Mouse (Mus musculus): ENCODE data around the gene Shox2. TPM values are rescaled to one million over a fixed set of nuclear protein-coding genes. Genes with fewer than 3 reads are reported as not detected.

Gene Shox2
- polyA plus RNA-seq, 1 experiment from 2014 or later, result 1.0 TPM

DNA sequence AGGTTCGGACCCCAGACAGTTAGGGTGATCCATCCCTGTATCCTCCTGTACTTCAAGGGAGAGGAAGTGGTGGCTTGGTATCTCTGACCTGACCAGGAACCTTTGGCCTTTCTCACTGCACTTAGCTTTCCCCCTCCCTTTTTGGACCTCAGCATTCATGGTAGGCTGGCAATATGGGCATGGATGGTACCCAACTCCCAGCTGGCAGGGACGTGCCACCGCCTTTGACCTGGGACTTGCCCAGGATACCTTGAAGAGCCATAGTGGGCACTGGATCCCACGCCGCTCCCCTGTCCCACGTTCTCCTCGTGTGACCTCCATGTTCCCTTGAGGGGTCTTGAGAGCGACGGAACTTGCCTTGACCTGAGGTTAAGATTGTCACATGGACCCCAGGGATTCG, 11.3 kb downstream of the Shox2 start:
- ATAC-seq, result no peak
- 2% methylated on average over 10 of the region's 10 CpGs for WGBS
- no peaks in the 10 kb centered on the region for H3K9me3 ChIP-seq (ENCODE audit: control insufficient read depth, low read length)
- H3K4me1 ChIP-seq (replicated peaks; ENCODE audit: control insufficient read depth, insufficient read depth, low read length), result peaks cover 11% of the 10 kb centered on the region
- H3K36me3 ChIP-seq (ENCODE audit: control insufficient read depth, insufficient read depth), result no peaks in the 10 kb centered on the region
- no peak overlapping the region for H3K27ac ChIP-seq (ENCODE audit: low read length)
- peaks cover 59% of the 10 kb centered on the region for H3K27me3 ChIP-seq (replicated peaks; ENCODE audit: control insufficient read depth, insufficient read depth, low read length)
- no peak overlapping the region for H3K4me3 ChIP-seq (replicated peaks; ENCODE audit: low read length)
- H3K9ac ChIP-seq (replicated peaks; ENCODE audit: low read depth, low read length), result no peak overlapping the region
- no peak overlapping the region for H3K4me2 ChIP-seq (ENCODE audit: low read length)

GRCm38 (mm10) chr3:66967508-66967907, 14.1 kb downstream of the Shox2 start:
- no peak for ATAC-seq
- Histone ChIP-seq H3K9me3 (ENCODE audit: control insufficient read depth, low read length) (no peaks in the 10 kb centered on the region), H3K27me3 (replicated peaks; ENCODE audit: control insufficient read depth, insufficient read depth, low read length) (peaks cover 44% of the 10 kb centered on the region), H3K4me2 (ENCODE audit: low read length) (no peak overlapping the region), H3K4me3 (replicated peaks; ENCODE audit: low read length) (no peak overlapping the region), H3K36me3 (ENCODE audit: control insufficient read depth, insufficient read depth) (no peaks in the 10 kb centered on the region), H3K27ac (ENCODE audit: low read length) (no peak overlapping the region), H3K4me1 (replicated peaks; ENCODE audit: control insufficient read depth, insufficient read depth, low read length) (peaks cover 3% of the 10 kb centered on the region; the same call in 1 of the 2 replicates), H3K9ac (replicated peaks; ENCODE audit: low read depth, low read length) (no peak overlapping the region)
- 62% methylated on average over 4 of the region's 4 CpGs for WGBS

GRCm38 (mm10) chr3:66964884-66965283, 16.7 kb downstream of the Shox2 start:
- Histone ChIP-seq H3K36me3 (ENCODE audit: control insufficient read depth, insufficient read depth) (no peaks in the 10 kb centered on the region), H3K4me1 (replicated peaks; ENCODE audit: control insufficient read depth, insufficient read depth, low read length) (no peaks in the 10 kb centered on the region), H3K9me3 (ENCODE audit: control insufficient read depth, low read length) (no peaks in the 10 kb centered on the region), H3K9ac (replicated peaks; ENCODE audit: low read depth, low read length) (no peak overlapping the region), H3K4me3 (replicated peaks; ENCODE audit: low read length) (no peak overlapping the region), H3K27ac (ENCODE audit: low read length) (no peak overlapping the region), H3K27me3 (replicated peaks; ENCODE audit: control insufficient read depth, insufficient read depth, low read length) (peaks cover 30% of the 10 kb centered on the region), H3K4me2 (ENCODE audit: low read length) (no peak overlapping the region)
- no peak for ATAC-seq
- 29% methylated on average over 3 of the region's 3 CpGs for WGBS

- Histone ChIP-seq H3K9ac (replicated peaks; ENCODE audit: low read depth, low read length) (no peak overlapping the region), H3K27me3 (replicated peaks; ENCODE audit: control insufficient read depth, insufficient read depth, low read length) (peaks cover 9% of the 10 kb centered on the region; the same call in 1 of the 2 replicates), H3K4me3 (replicated peaks; ENCODE audit: low read length) (no peak overlapping the region), H3K9me3 (ENCODE audit: control insufficient read depth, low read length) (no peaks in the 10 kb centered on the region), H3K36me3 (ENCODE audit: control insufficient read depth, insufficient read depth) (no peaks in the 10 kb centered on the region), H3K4me2 (ENCODE audit: low read length) (no peak overlapping the region), H3K4me1 (replicated peaks; ENCODE audit: control insufficient read depth, insufficient read depth, low read length) (no peaks in the 10 kb centered on the region), H3K27ac (ENCODE audit: low read length) (no peak overlapping the region)
- ATAC-seq, result no peak
- 73% methylated on average over 5 of the region's 5 CpGs for WGBS
These were observed 21.6 kb downstream of the Shox2 start for GRCm38 (mm10) chr3:66959972-66960371.

GRCm38 (mm10) chr3:66955126-66955525, 26.4 kb downstream of the Shox2 start:
- Histone ChIP-seq H3K4me3 (replicated peaks; ENCODE audit: low read length) (no peak overlapping the region), H3K36me3 (ENCODE audit: control insufficient read depth, insufficient read depth) (no peaks in the 10 kb centered on the region), H3K27ac (ENCODE audit: low read length) (no peak overlapping the region), H3K27me3 (replicated peaks; ENCODE audit: control insufficient read depth, insufficient read depth, low read length) (no peaks in the 10 kb centered on the region), H3K4me2 (ENCODE audit: low read length) (no peak overlapping the region), H3K9ac (replicated peaks; ENCODE audit: low read depth, low read length) (no peak overlapping the region), H3K9me3 (ENCODE audit: control insufficient read depth, low read length) (no peaks in the 10 kb centered on the region), H3K4me1 (replicated peaks; ENCODE audit: control insufficient read depth, insufficient read depth, low read length) (no peaks in the 10 kb centered on the region)
- no peak for ATAC-seq
- 45% methylated on average over 2 of the region's 2 CpGs for WGBS

GRCm38 (mm10) chr3:66939675-66940074, 41.9 kb downstream of the Shox2 start:
- Histone ChIP-seq H3K36me3 (ENCODE audit: control insufficient read depth, insufficient read depth) (no peaks in the 10 kb centered on the region), H3K9me3 (ENCODE audit: control insufficient read depth, low read length) (no peaks in the 10 kb centered on the region), H3K27ac (ENCODE audit: low read length) (no peak overlapping the region), H3K9ac (replicated peaks; ENCODE audit: low read depth, low read length) (no peak overlapping the region), H3K27me3 (replicated peaks; ENCODE audit: control insufficient read depth, insufficient read depth, low read length) (no peaks in the 10 kb centered on the region), H3K4me3 (replicated peaks; ENCODE audit: low read length) (no peak overlapping the region), H3K4me1 (replicated peaks; ENCODE audit: control insufficient read depth, insufficient read depth, low read length) (peaks cover 3% of the 10 kb centered on the region; the same call in 1 of the 2 replicates), H3K4me2 (ENCODE audit: low read length) (no peak overlapping the region)
- 68% methylated on average over 10 of the region's 10 CpGs for WGBS
- ATAC-seq, result no peak

DNA sequence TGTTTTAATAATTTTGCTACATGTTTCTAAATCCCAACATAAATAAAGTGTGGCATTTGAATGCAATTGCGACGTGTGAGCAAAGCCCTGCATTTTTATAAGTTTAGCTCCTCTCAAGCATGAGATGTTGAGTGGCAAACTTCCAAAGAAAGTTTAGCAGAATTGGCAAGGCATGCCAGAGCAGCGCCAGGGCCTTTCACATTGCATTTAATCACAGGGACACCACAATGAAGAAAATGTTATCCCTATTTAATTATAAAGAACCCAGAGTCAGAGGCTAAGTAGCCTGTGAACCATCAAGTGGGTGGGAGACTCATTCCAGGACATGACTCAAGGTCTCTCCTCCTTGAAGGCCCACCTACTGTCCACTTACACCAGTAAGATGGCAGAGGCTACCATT, 59.1 kb downstream of the Shox2 start:
- no peak overlapping the region for H3K4me3 ChIP-seq (replicated peaks; ENCODE audit: low read length)
- H3K9ac ChIP-seq (replicated peaks; ENCODE audit: low read depth, low read length), result no peak overlapping the region
- H3K4me1 ChIP-seq (replicated peaks; ENCODE audit: control insufficient read depth, insufficient read depth, low read length), result peaks cover 3% of the 10 kb centered on the region; the same call in 1 of the 2 replicates
- no peaks in the 10 kb centered on the region for H3K36me3 ChIP-seq (ENCODE audit: control insufficient read depth, insufficient read depth)
- H3K27ac ChIP-seq (ENCODE audit: low read length), result no peak overlapping the region
- ATAC-seq, result peak; percentile 49; the same call in 1 of the 2 replicates
- H3K9me3 ChIP-seq (ENCODE audit: control insufficient read depth, low read length), result no peaks in the 10 kb centered on the region
- H3K27me3 ChIP-seq (replicated peaks; ENCODE audit: control insufficient read depth, insufficient read depth, low read length), result no peaks in the 10 kb centered on the region
- 21% methylated on average over 3 of the region's 3 CpGs for WGBS
- H3K4me2 ChIP-seq (ENCODE audit: low read length), result no peak overlapping the region

Other genes with a start within 250 kb of the Shox2 start
- 24.3 and 26.3 TPM in 2 replicates for gene Rsrc1, start 381 bp downstream of the Shox2 start, polyA plus RNA-seq (2015; fragmentation: Nextera tagmentation; extraction: Ambion mirVana)

Data from forebrain, embryonic 16.5 days (tissue).